Mouse (Mus musculus): ENCODE results near the gene Hs6st3. TPM values are rescaled to one million over a fixed set of nuclear protein-coding genes. Genes with fewer than 3 reads are reported as not detected.

The Hs6st3 gene
- polyA plus RNA-seq, 1 experiment: 17.6 TPM

DNA sequence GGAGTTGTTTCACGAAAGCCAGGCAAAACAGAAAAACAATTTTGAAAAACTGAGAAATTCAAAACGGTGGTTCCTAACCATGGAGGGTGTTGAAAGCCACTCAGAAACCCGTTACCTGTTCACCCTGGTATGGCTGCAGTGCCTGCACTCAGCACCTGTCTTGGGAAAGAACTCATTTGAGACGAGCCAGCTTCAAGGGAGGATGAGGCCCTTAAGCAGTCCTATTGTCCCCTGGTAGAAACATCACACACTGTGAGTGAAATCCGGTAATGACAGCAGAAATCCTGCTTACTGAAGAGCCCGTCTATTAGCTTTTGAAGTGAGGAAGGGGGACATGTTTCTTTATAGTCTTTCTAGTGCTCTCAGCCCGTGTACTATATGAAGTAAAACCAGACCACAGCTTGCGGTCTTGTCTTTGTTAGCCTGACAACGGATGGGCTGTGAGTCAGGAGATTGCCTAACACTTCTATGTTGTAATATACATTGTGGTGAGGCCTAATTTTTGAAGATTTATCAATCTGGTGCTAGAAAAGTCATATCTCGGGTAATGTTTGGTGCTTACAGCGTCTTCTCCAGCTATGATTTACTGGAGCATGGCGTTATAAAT, 641.9 kb downstream of the Hs6st3 start:
- Histone ChIP-seq H3K4me3 (ENCODE audit: insufficient read depth, low read length) (no peak overlapping the region), H3K27ac (ENCODE audit: insufficient read depth, low read length) (no peak overlapping the region), H3K4me1 (ENCODE audit: control insufficient read depth, insufficient read depth, low read length) (peaks cover 4% of the 10 kb centered on the region; the same call in 1 of the 2 replicates)
- TF ChIP-seq POLR2A (IDR thresholded peaks at IDR 0.05; ENCODE audit: extremely low read depth, insufficient read depth, low read length) (no peak), CTCF (IDR thresholded peaks at IDR 0.05; ENCODE audit: extremely low read depth, insufficient read depth, low read length) (no peak)

DNA sequence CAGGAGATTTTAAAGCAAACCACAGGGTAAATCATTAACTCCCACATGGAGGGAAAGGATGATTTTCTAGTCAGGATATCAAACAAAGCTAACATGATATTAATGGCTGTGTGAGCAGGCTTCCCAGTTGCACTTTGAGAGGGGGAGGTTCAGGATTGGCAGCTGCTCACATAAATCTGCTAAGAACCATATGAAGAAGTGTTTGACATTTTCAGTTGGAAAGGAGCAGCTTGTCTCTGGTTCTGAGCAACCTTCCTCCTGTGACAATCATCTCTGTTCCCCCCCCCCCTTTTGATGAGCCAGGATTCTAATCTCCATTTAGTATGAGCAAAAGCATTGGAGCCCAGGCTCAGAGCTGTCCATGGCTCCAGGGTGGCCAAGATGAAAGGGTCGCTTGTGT, 643.0 kb downstream of the Hs6st3 start:
- H3K4me1 ChIP-seq (ENCODE audit: control insufficient read depth, insufficient read depth, low read length): peaks cover 4% of the 10 kb centered on the region; the same call in 1 of the 2 replicates
- TF ChIP-seq CTCF (IDR thresholded peaks at IDR 0.05; ENCODE audit: extremely low read depth, insufficient read depth, low read length) (no peak), POLR2A (IDR thresholded peaks at IDR 0.05; ENCODE audit: extremely low read depth, insufficient read depth, low read length) (no peak)
- H3K27ac ChIP-seq (ENCODE audit: insufficient read depth, low read length): no peak overlapping the region
- H3K4me3 ChIP-seq (ENCODE audit: insufficient read depth, low read length): no peak overlapping the region

DNA sequence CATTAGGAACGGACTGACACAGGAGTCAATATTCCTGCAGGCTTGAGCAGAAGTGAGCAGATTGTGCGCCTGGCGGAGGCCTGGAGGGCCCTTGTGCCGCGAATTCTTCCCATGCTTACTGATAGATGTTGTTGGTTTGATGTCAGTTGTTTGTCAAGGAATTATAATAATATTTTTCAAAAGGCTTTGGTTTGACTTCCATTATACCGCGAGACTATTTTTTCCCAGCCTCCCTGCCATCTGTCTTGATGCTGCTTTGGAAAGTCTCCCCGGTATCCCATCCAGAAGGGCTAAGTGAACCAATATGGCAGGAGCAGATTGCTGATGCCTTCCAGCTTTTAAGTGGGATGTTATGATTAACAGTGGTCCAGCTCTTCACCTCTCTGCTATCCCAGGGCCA, 651.3 kb downstream of the Hs6st3 start:
- no peak overlapping the region for H3K27ac ChIP-seq (ENCODE audit: insufficient read depth, low read length)
- no peak overlapping the region for H3K4me3 ChIP-seq (ENCODE audit: insufficient read depth, low read length)
- H3K4me1 ChIP-seq (ENCODE audit: control insufficient read depth, insufficient read depth, low read length): no peaks in the 10 kb centered on the region
- no peak for TF ChIP-seq POLR2A (IDR thresholded peaks at IDR 0.05; ENCODE audit: extremely low read depth, insufficient read depth, low read length)
- TF ChIP-seq CTCF (IDR thresholded peaks at IDR 0.05; ENCODE audit: extremely low read depth, insufficient read depth, low read length): no peak

DNA sequence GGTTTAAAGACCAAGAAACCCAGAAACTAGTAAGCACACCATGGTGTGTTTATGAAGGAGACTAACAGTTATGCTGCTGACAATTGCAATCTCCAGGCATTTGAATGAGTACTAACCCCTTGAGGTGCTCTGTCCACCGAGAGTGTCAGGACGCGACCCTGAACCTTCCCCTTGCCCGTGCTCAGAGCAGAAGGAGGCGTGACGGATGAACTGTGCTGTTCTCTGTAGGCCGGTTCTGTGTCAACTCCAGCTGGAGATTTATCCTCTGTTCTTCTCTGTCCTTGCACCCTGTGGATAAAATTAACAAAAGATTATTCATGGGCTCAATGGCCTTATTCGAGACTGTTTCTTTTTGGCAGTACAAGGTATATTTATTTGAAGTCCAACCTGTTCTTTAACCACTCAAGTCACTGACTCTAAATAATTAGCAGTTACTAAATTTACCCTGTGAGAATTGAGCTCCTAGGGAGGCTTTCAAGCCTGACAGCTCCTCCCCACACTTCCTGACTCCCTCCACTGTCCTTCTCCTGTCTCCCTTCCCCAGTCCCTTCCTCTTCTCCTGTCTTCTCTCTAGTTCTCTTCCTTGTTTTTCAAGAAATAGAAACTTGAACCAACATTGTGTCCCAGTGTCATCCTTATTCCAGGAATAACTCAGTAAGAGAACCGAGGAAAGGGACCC, 659.2 kb downstream of the Hs6st3 start:
- TF ChIP-seq CTCF (IDR thresholded peaks at IDR 0.05; ENCODE audit: extremely low read depth, insufficient read depth, low read length): no peak
- no peak for TF ChIP-seq POLR2A (IDR thresholded peaks at IDR 0.05; ENCODE audit: extremely low read depth, insufficient read depth, low read length)
- Histone ChIP-seq H3K27ac (ENCODE audit: insufficient read depth, low read length) (no peak overlapping the region), H3K4me3 (ENCODE audit: insufficient read depth, low read length) (no peak overlapping the region), H3K4me1 (ENCODE audit: control insufficient read depth, insufficient read depth, low read length) (no peaks in the 10 kb centered on the region)

DNA sequence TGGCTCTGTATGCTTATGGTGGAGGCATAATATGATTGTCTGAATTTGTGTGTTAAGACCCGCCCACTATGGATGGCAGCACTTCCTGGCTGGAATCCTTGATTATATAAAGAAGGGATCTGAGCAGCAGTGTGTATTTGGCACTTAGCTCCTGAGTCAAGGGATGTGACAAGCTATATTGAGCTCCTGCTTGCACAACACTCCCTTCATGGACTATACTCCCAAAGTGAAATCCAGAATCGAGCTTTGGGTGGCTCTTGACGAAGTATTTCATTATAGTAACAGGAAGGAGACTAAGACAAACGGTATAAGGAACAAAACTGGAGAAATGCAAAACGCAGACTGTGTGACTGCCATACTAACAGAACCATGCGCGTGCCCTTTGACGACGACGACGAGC, 660.4 kb downstream of the Hs6st3 start:
- Histone ChIP-seq H3K4me3 (ENCODE audit: insufficient read depth, low read length) (no peak overlapping the region), H3K4me1 (ENCODE audit: control insufficient read depth, insufficient read depth, low read length) (no peaks in the 10 kb centered on the region), H3K27ac (ENCODE audit: insufficient read depth, low read length) (no peak overlapping the region)
- TF ChIP-seq POLR2A (IDR thresholded peaks at IDR 0.05; ENCODE audit: extremely low read depth, insufficient read depth, low read length): no peak
- no peak for TF ChIP-seq CTCF (IDR thresholded peaks at IDR 0.05; ENCODE audit: extremely low read depth, insufficient read depth, low read length)

DNA sequence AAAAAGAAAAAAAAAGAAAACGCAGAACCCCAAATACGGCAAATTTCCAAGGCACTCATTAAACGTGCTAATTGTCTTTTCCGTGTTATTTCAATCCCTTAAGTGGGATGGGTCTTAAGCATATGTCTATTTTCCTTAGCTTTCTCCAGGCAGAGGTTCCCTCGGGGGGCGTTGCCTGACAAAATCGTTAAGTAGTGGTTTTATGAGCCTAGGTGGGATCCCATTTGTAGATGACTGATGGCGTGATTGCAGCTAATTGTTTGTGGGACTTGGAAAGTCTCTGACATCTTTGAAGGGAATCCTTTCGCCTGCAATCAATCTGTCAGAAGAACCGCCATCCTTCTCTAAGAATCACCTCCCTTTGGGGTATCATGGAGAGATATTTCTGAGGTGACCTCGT, 662.7 kb downstream of the Hs6st3 start:
- Histone ChIP-seq H3K4me3 (ENCODE audit: insufficient read depth, low read length) (no peak overlapping the region), H3K27ac (ENCODE audit: insufficient read depth, low read length) (no peak overlapping the region), H3K4me1 (ENCODE audit: control insufficient read depth, insufficient read depth, low read length) (no peaks in the 10 kb centered on the region)
- no peak for TF ChIP-seq CTCF (IDR thresholded peaks at IDR 0.05; ENCODE audit: extremely low read depth, insufficient read depth, low read length)
- TF ChIP-seq POLR2A (IDR thresholded peaks at IDR 0.05; ENCODE audit: extremely low read depth, insufficient read depth, low read length): no peak

DNA sequence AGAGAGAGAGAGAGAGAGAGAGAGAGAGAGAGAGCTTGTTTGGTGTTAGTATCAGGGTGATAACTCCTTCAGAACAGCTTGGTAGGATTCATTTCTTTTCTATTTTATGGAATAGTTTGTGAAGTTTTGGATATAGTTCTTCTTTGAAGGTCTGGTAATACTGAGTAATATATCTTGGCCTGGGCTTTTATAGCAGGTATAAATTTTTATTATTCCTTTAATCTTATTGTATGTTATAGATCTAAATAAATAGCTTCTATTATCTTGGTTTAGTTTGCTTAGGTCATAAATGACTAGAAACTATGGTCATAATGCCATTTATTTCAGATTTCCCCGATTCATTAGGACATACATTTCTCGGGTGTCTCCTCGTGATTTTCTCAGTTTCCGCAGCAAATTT, 675.8 kb downstream of the Hs6st3 start:
- no peak overlapping the region for H3K4me3 ChIP-seq (ENCODE audit: insufficient read depth, low read length)
- no peaks in the 10 kb centered on the region; the same call in 1 of the 2 replicates for H3K4me1 ChIP-seq (ENCODE audit: control insufficient read depth, insufficient read depth, low read length)
- TF ChIP-seq CTCF (IDR thresholded peaks at IDR 0.05; ENCODE audit: extremely low read depth, insufficient read depth, low read length): no peak
- TF ChIP-seq POLR2A (IDR thresholded peaks at IDR 0.05; ENCODE audit: extremely low read depth, insufficient read depth, low read length): no peak
- H3K27ac ChIP-seq (ENCODE audit: insufficient read depth, low read length): no peak overlapping the region

DNA sequence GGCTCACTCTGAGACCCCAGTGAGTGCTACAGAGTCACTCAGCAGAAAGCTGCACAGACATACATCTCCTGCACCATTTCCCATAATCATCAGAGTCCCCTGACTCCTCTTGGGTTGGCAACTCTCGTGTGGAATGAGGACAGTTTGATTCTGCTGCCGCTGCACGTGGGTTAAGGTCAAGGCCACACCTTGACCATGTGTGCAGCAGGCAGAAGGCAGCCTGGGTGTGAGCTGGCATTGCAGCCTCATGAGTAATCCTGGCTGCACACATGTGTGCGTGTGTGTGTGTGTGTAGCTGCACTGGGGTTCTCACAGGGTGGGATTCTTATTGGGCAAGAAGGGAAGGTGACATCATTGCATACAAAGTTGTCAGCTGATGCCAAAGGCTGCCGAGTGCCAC, 677.5 kb downstream of the Hs6st3 start:
- no peak for TF ChIP-seq CTCF (IDR thresholded peaks at IDR 0.05; ENCODE audit: extremely low read depth, insufficient read depth, low read length)
- no peak for TF ChIP-seq POLR2A (IDR thresholded peaks at IDR 0.05; ENCODE audit: extremely low read depth, insufficient read depth, low read length)
- H3K4me3 ChIP-seq (ENCODE audit: insufficient read depth, low read length): no peak overlapping the region
- no peaks in the 10 kb centered on the region; the same call in 1 of the 2 replicates for H3K4me1 ChIP-seq (ENCODE audit: control insufficient read depth, insufficient read depth, low read length)
- H3K27ac ChIP-seq (ENCODE audit: insufficient read depth, low read length): no peak overlapping the region

DNA sequence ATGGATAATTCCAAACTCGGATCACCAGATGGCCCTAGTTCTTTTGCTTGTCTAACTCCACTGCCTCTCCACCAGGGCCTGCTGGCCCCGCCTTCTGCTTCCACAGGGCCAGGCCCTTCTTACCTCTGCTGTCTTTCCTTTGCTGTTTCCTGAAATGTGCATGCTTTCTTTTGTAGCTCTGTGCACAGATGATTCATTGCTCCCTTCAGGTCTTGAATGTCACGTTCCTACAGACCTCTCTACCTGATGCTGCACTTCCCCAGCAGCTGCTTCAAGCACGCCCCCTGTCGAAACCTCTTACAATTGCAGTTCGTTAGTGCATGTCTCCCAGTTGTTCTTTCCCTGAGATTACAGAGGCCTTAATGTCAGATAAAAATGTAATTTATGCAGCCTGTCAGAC, 682.4 kb downstream of the Hs6st3 start:
- no peaks in the 10 kb centered on the region; the same call in 1 of the 2 replicates for H3K4me1 ChIP-seq (ENCODE audit: control insufficient read depth, insufficient read depth, low read length)

More for the DNA sequence above, 682.4 kb downstream of the Hs6st3 start:
- TF ChIP-seq CTCF (IDR thresholded peaks at IDR 0.05; ENCODE audit: extremely low read depth, insufficient read depth, low read length) (peak; percentile 21; the same call in 1 of the 2 replicates), POLR2A (IDR thresholded peaks at IDR 0.05; ENCODE audit: extremely low read depth, insufficient read depth, low read length) (no peak)
- H3K27ac ChIP-seq (ENCODE audit: insufficient read depth, low read length): no peak overlapping the region
- no peak overlapping the region for H3K4me3 ChIP-seq (ENCODE audit: insufficient read depth, low read length)

Data from cortical plate, adult 2 months (tissue).